Mouse (Mus musculus): ENCODE measurements around the gene Tmem217.

GRCm38 (mm10) chr17:29548494-29548893 is 3.7 kb downstream of the Tmem217 start:
- TF ChIP-seq CTCF (conservative IDR thresholded peaks at IDR 0.05 in 1 of 2, IDR thresholded peaks at IDR 0.05 in 1 of 2; ENCODE audit: low read depth in 2 of 2, low read length in 2 of 2) (no peak), JUND (conservative IDR thresholded peaks at IDR 0.05; ENCODE audit: low read depth, low read length) (no peak), TCF12 (IDR thresholded peaks at IDR 0.05; ENCODE audit: low read depth, low read length) (no peak), ZNF384 (IDR thresholded peaks at IDR 0.05; ENCODE audit: low read depth, low read length) (no peak), ELF1 (IDR thresholded peaks at IDR 0.05; ENCODE audit: low read depth, low read length) (no peak), SMC3 (IDR thresholded peaks at IDR 0.05; ENCODE audit: low read depth, low read length) (no peak), MEF2A (IDR thresholded peaks at IDR 0.05; ENCODE audit: borderline replicate concordance, low read depth, low read length) (no peak), ETS1 (conservative IDR thresholded peaks at IDR 0.05; ENCODE audit: low read depth, low read length) (no peak)

Data from CH12.LX (cell line).